Mouse (Mus musculus) neural tube, embryonic 14.5 days (tissue): Measurements from ENCODE around the gene Slc22a4. TPM values are rescaled to one million over a fixed set of nuclear protein-coding genes. Genes with fewer than 3 reads are reported as not detected.

Source experiments
- ATAC-seq: fragments of 200-750 bp; cut with Nextera tagmentation; 2 replicates; pipeline ENCODE4 v1.8.0; 2017; ENCODE audit warnings: low read depth, mild to moderate bottlenecking, moderate TSS enrichment, moderate library complexity
- H3K27ac ChIP-seq: fragments of 300-500 bp; sonication (generic); 2 replicates; pipeline ENCODE4 v1.5.1; 2014; ENCODE audit warnings: low read depth, mild to moderate bottlenecking, control low read depth, low read length, moderate library complexity, mixed read lengths
- H3K27me3 ChIP-seq: fragments of 300-500 bp; sonication (generic); 2 replicates; pipeline ENCODE4 v1.6.1; 2014; ENCODE audit warnings: low read length; ENCODE audit not compliant: control insufficient read depth, insufficient read depth
- H3K36me3 ChIP-seq: fragments of 300-500 bp; sonication (generic); 2 replicates; pipeline ENCODE4 v1.6.1; 2014; ENCODE audit warnings: low read length, mixed read lengths; ENCODE audit not compliant: control insufficient read depth, insufficient read depth
- H3K4me1 ChIP-seq: fragments of 300-500 bp; sonication (generic); 2 replicates; pipeline ENCODE4 v1.6.1; 2014; ENCODE audit warnings: low read length; ENCODE audit not compliant: control insufficient read depth, insufficient read depth
- H3K4me2 ChIP-seq: fragments of 300-500 bp; sonication (generic); 2 replicates; pipeline ENCODE4 v1.6.1; 2014; ENCODE audit warnings: mild to moderate bottlenecking, low read depth, low read length, control low read depth
- H3K4me3 ChIP-seq: fragments of 300-500 bp; sonication (generic); 2 replicates; pipeline ENCODE4 v1.5.1; 2014; ENCODE audit warnings: low read depth, low read length, control low read depth, mixed read lengths
- H3K9ac ChIP-seq: fragments of 300-500 bp; sonication (generic); replicated peaks from 2 replicates; pipeline ENCODE4 v1.6.1; 2014; ENCODE audit warnings: low read depth, mild to moderate bottlenecking, control low read depth, low read length, mixed read lengths
- H3K9me3 ChIP-seq: fragments of 300-500 bp; sonication (generic); 2 replicates; pipeline ENCODE4 v1.6.1; 2016; ENCODE audit warnings: low read length; ENCODE audit not compliant: control insufficient read depth
- WGBS: fragments of 180-500 bp; shearing (Covaris S2); extraction: QIAGEN DNeasy Blood & Tissue Kit; methylation state at CpG from one replicate; pipeline ENCODE4 v1.1.7; 2014; 5-methylcytosine and 5-hydroxymethylcytosine counted together
- polyA plus RNA-seq: library from polyadenylated mRNA; unstranded; fragments of >200 nt; fragmentation: Nextera tagmentation; extraction: Ambion mirVana; gene quantifications from 2 replicates; pipeline ENCODE4 v1.2.1, GENCODE M21; 2014

Slc22a4 gene
- polyA plus RNA-seq = 3.1 and 6.1 TPM in 2 replicates

GRCm38 (mm10) chr11:54028044-54028951, at the start of gene Slc22a4:
TSS of gene Slc22a4 (minus strand) at chr11:54028090.
- Histone ChIP-seq H3K9me3 (no peaks in the 10 kb centered on the region), H3K4me3 (peak within 1 kb of the TSS; percentile 54), H3K4me1 (no peaks in the 10 kb centered on the region), H3K9ac (peak within 1 kb of the TSS; percentile 66), H3K36me3 (no peaks in the 10 kb centered on the region), H3K4me2 (peak within 1 kb of the TSS; percentile 66), H3K27me3 (no peaks in the 10 kb centered on the region), H3K27ac (no peak within 1 kb of the TSS)
- WGBS = 2% methylated on average over 61 of the region's 61 CpGs
- ATAC-seq = peak; percentile 89

DNA sequence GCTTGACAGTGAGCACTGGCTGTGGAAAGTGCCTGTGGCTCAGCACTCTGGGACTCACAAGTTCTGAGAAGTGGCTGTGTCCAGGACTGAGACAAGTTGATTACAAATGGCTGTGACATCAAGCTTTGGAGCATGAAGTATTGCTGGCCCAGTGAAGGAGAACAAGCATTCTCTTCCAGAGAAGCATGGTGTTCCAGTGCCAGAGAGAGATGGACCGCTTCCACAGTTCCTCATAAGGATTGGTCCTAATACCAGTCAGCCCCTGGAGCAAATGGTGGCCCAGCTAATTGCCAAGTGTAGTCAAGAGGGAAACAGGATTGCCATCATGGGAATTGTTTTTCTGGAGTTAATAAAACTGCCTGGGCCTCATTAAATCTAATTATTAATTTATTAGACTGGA, 48.2 kb upstream of the Slc22a4 start:
- WGBS = 50% methylated on average over 1 of the region's 1 CpGs

GRCm38 (mm10) chr11:54075353-54075752, 47.5 kb upstream of the Slc22a4 start:
- H3K9me3 ChIP-seq = no peaks in the 10 kb centered on the region

More for the DNA sequence above, 48.2 kb upstream of the Slc22a4 start:
- no peak overlapping the region for H3K4me3 ChIP-seq
- no peak overlapping the region for H3K9ac ChIP-seq
- no peaks in the 10 kb centered on the region for H3K9me3 ChIP-seq
- no peaks in the 10 kb centered on the region for H3K27me3 ChIP-seq
- H3K36me3 ChIP-seq = no peaks in the 10 kb centered on the region
- ATAC-seq = no peak
- H3K4me2 ChIP-seq = no peak overlapping the region
- no peak overlapping the region for H3K27ac ChIP-seq
- no peaks in the 10 kb centered on the region for H3K4me1 ChIP-seq

DNA sequence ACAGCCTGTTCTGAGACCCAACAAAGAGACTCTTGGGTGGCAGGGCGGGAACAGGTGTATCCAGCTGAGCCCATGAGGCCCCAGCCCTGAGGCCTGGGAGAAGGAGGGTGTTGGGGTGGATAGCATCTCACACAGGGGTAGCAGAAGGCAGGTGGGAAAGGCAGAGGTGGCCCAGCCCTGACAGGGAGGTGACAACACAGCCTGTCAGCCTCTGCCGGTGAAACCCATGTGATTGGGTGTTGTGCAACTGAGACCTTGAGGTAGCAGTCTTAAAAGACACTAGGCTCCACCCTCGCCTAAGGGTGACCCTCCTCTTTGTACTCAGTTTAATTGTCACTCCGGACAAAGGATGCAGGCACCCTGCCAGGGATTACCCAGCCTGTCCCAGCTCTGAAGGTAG, 45.4 kb upstream of the Slc22a4 start:
- no peak for ATAC-seq
- H3K4me1 ChIP-seq = 0 out of 2 replicates have a peak, but pooled peaks cover 5% of the 10 kb centered on the region
- WGBS = 39% methylated on average over 4 of the region's 4 CpGs
- H3K9me3 ChIP-seq = no peaks in the 10 kb centered on the region
- H3K36me3 ChIP-seq = no peaks in the 10 kb centered on the region
- no peak overlapping the region for H3K4me2 ChIP-seq
- H3K9ac ChIP-seq = no peak overlapping the region
- H3K4me3 ChIP-seq = no peak overlapping the region
- H3K27ac ChIP-seq = no peak overlapping the region
- H3K27me3 ChIP-seq = no peaks in the 10 kb centered on the region

More at GRCm38 (mm10) chr11:54075353-54075752, 47.5 kb upstream of the Slc22a4 start:
- no peak overlapping the region for H3K4me3 ChIP-seq
- no peaks in the 10 kb centered on the region for H3K27me3 ChIP-seq
- WGBS = 76% methylated on average over 6 of the region's 6 CpGs
- no peak for ATAC-seq
- no peaks in the 10 kb centered on the region for H3K4me1 ChIP-seq
- H3K9ac ChIP-seq = no peak overlapping the region
- H3K4me2 ChIP-seq = no peak overlapping the region
- H3K36me3 ChIP-seq = no peaks in the 10 kb centered on the region
- H3K27ac ChIP-seq = no peak overlapping the region

- 89% methylated on average over 5 of the region's 5 CpGs for WGBS
These were observed 44.0 kb upstream of the Slc22a4 start for GRCm38 (mm10) chr11:54071726-54072445.

DNA sequence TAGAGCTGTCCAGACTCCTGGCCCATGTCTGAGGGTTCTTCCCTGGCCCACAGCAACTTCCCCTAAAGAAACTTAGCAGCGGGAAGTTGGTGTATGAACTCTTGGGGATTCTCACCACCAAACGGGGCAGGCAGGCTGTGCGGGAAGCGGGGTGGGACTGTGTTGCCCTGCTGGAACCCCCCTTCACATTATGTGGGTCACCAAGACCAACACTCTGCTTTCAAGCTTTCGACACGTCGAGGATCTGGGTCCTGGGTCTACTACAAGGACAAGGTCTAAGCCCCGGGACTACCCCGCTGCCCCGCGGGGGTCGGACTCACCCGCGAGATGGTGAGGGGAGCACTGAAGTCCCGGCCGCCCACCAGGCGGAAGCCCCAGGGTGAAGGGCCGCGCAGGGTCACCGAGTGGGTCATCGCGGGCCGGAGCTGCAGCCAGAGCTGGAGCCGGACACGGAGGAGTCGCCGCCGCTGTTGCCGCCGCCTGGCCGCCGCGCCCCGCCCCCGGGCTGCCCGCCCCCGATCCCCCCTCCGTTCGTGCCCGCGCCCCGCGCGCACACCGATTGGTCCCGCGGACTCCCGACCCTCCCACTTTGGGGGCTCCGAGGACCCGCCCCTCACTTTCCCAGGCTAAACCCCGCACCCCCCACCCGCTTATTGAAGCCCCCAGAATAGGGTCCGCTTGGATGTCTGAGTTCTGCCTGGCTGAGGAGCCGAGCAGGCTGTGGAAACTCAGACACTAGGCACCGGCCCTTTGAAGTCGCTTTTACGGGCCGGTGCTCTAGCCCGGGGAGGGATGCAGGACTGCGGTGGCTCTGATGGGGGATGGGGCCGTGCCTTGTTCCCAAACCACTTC, 40.9 kb upstream of the Slc22a4 start, which contains the start of gene Pdlim4:
Pdlim4 (minus strand) TSS at position 495 of the 852 bp plus-strand sequence.
- H3K27me3 ChIP-seq = no peaks in the 10 kb centered on the region
- peak within 1 kb of the TSS; percentile 51 for H3K4me3 ChIP-seq
- 2% methylated on average over 44 of the region's 61 CpGs for WGBS
- 0 out of 2 replicates have a peak, but pooled peaks cover 5% of the 10 kb centered on the region for H3K4me1 ChIP-seq
- H3K9me3 ChIP-seq = no peaks in the 10 kb centered on the region
- no peak within 1 kb of the TSS for H3K27ac ChIP-seq
- peak; percentile 74 for ATAC-seq
- H3K36me3 ChIP-seq = no peaks in the 10 kb centered on the region
- peak within 1 kb of the TSS; percentile 83 for H3K4me2 ChIP-seq
- H3K9ac ChIP-seq = peak within 1 kb of the TSS; percentile 56

More at GRCm38 (mm10) chr11:54071726-54072445, 44.0 kb upstream of the Slc22a4 start:
- Histone ChIP-seq H3K36me3 (no peaks in the 10 kb centered on the region), H3K4me1 (0 out of 2 replicates have a peak, but pooled peaks cover 5% of the 10 kb centered on the region), H3K4me3 (no peak overlapping the region), H3K4me2 (no peak overlapping the region), H3K27me3 (no peaks in the 10 kb centered on the region), H3K27ac (no peak overlapping the region), H3K9me3 (no peaks in the 10 kb centered on the region), H3K9ac (no peak overlapping the region)
- no peak for ATAC-seq

GRCm38 (mm10) chr11:54067996-54068519, 40.2 kb upstream of the Slc22a4 start:
- Histone ChIP-seq H3K4me2 (peak overlapping the region; percentile 83), H3K4me1 (0 out of 2 replicates have a peak, but pooled peaks cover 5% of the 10 kb centered on the region), H3K4me3 (peak overlapping the region; percentile 51), H3K9me3 (no peaks in the 10 kb centered on the region), H3K36me3 (no peaks in the 10 kb centered on the region), H3K9ac (no peak overlapping the region; the same call in 1 of the 2 replicates), H3K27ac (no peak overlapping the region), H3K27me3 (no peaks in the 10 kb centered on the region)
- 48% methylated on average over 4 of the region's 4 CpGs for WGBS
- no peak for ATAC-seq
